Mouse (Mus musculus): ENCODE data around the gene Olfr1140. TPM values are rescaled to one million over a fixed set of nuclear protein-coding genes. Genes with fewer than 3 reads are reported as not detected.

Gene Olfr1140
- not detected for polyA plus RNA-seq (2017; shearing (Covaris generic))

DNA sequence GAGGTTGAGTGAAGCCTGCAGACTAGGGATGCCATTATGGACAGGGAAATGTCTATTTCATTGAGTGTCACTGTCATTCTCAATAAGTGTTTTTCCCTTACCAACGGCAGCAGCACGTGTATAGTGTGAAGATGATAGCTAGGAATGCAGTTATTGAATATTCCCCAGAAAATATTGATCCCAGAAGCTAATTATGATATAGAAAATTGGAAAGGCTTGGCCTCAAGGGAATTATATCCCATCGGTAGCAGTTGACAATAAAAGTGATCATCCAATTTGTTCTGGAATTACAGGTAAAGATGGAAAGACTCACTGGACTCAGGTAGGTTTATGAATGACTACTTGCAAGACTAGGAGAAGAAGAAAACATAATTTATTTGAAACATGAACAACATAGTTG lies at the start of gene Olfr1140:
Gene Olfr1140 (plus strand): TSS at position 301 of the 400 bp plus-strand sequence.

DNA sequence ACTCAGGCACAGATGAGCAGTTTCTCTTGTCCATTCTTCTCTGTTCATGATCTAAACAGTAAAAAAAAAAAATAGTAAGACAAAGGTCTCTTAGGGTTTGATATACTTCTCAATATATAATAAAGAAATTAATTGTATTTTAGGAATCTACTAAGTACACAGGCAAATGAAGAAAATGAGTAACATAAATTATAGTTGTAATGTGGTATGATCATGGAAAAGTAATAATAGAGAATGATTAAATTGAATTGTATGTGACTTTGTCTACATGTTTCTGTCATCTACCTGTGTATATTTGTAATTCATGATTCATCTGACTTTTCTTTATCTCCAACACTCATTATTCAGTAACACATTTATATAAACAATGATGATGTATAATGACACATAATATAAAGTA lies 49.7 kb upstream of the Olfr1140 start, which contains the start of gene Olfr1136:
Gene Olfr1136 (minus strand): TSS at position 101 of the 400 bp plus-strand sequence.

DNA sequence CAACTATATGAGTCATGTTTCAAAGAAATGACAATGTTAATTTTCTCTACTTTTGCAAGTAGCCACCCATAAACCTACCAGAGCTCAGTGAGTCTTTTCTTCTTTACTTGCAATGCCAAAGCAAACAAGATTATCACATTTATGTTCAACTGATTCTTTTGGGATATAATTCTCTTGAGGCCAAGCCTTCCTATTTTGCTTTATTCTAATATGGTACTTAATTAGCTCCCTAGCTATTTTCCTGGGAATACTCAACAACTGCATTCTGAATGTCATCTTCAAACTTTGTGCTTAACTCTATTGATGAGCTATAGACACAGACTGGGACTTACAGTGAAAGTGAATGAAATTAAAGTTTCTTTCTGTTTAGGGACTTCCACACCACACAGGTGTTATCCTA lies 30.5 kb upstream of the Olfr1140 start, which contains the start of gene Olfr1137:
Gene Olfr1137 (minus strand): TSS at position 101 of the 400 bp plus-strand sequence.

DNA sequence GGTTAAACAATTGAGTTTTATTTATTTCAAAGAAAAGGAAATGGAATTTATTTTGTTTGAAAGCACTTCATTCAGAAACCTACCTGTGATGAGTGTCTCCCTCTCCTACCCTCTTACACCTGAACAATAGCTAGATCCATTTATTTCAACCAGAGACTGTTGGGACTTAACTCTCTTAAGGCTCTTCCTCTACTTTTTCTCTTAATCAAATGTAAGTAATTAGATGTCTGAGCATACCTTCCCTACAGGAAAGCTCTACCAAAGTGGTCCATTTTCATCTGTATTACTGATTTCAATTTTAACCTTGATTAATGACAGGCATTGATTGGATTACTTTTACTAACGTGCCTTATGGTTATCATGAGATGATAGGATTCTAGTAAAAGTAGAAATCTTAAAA lies 3.7 kb upstream of the Olfr1140 start, which contains the start of gene Olfr1138:
Gene Olfr1138 (minus strand): TSS at position 101 of the 400 bp plus-strand sequence.

DNA sequence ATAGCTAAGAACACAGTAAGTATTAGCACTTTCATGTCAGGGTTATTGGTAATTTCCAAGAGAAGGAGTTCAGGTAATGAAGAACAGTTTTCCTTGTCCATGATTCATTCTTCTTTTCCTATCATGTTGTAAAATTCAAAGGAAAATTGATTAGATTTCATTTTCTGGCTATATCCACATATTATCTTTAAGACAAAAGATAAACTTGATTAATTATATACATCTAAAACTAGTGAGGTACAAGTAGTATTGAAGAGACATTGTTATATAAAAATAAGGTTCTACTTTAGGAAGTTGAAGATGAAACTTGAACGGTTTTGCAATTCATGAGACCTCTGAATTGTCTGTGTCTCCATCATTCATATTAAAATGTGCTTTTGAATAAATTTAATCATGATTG lies 10.3 kb downstream of the Olfr1140 start, which contains the start of gene Olfr1141:
Gene Olfr1141 (minus strand): TSS at position 101 of the 400 bp plus-strand sequence.

DNA sequence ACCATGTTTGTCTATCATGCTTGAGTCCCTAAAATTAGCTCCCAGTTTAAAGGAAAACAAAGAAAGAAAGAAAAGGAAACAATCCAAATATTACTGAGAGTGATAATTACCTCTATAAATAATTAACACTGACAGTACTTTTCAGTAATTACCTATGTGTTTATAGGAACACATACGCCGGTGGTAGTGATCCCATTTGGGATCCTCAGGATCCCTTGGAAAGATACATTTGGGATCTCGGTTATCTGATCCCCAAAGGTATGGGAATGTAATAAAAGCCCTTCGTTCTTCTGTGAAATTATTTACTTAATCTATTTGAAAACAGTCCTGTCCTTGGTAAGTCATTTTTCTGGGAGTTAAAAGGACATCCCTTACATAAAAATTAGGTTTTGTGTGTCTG lies 35.6 kb downstream of the Olfr1140 start, which contains the start of gene Olfr152:
Gene Olfr152 (plus strand): TSS at position 301 of the 400 bp plus-strand sequence.

Other genes with a start within 250 kb of the Olfr1140 start
- gene Pramel7, start 246.7 kb upstream of the Olfr1140 start, polyA plus RNA-seq (2017; shearing (Covaris generic)), result not detected
- not detected for gene Pramel6, start 237.2 kb upstream of the Olfr1140 start, polyA plus RNA-seq (2017; shearing (Covaris generic))
- gene Olfr153, start 212.0 kb upstream of the Olfr1140 start, polyA plus RNA-seq (2017; shearing (Covaris generic)), result not detected
- gene Olfr1128, start 198.2 kb upstream of the Olfr1140 start, polyA plus RNA-seq (2017; shearing (Covaris generic)), result not detected
- not detected for gene Olfr1129, start 169.8 kb upstream of the Olfr1140 start, polyA plus RNA-seq (2017; shearing (Covaris generic))
- gene Olfr1130, start 137.5 kb upstream of the Olfr1140 start, polyA plus RNA-seq (2017; shearing (Covaris generic)), result not detected
- gene Olfr1131, start 116.6 kb upstream of the Olfr1140 start, polyA plus RNA-seq (2017; shearing (Covaris generic)), result not detected
- not detected for gene Olfr1132, start 106.2 kb upstream of the Olfr1140 start, polyA plus RNA-seq (2017; shearing (Covaris generic))
- not detected for gene Olfr1133, start 96.4 kb upstream of the Olfr1140 start, polyA plus RNA-seq (2017; shearing (Covaris generic))
- not detected for gene Olfr1134, start 85.3 kb upstream of the Olfr1140 start, polyA plus RNA-seq (2017; shearing (Covaris generic))
- gene Olfr1135, start 70.1 kb upstream of the Olfr1140 start, polyA plus RNA-seq (2017; shearing (Covaris generic)), result not detected
- gene Olfr1136, start 49.8 kb upstream of the Olfr1140 start, polyA plus RNA-seq (2017; shearing (Covaris generic)), result not detected
- gene Olfr1137, start 30.6 kb upstream of the Olfr1140 start, polyA plus RNA-seq (2017; shearing (Covaris generic)), result not detected
- gene Olfr1138, start 3.8 kb upstream of the Olfr1140 start, polyA plus RNA-seq (2017; shearing (Covaris generic)), result not detected
- not detected for gene Olfr1141, start 10.2 kb downstream of the Olfr1140 start, polyA plus RNA-seq (2017; shearing (Covaris generic))
- not detected for gene Olfr152, start 35.7 kb downstream of the Olfr1140 start, polyA plus RNA-seq (2017; shearing (Covaris generic))
- gene Olfr1143, start 56.8 kb downstream of the Olfr1140 start, polyA plus RNA-seq (2017; shearing (Covaris generic)), result not detected
- not detected for gene Olfr1145, start 66.1 kb downstream of the Olfr1140 start, polyA plus RNA-seq (2017; shearing (Covaris generic))
- gene Olfr1148, start 86.8 kb downstream of the Olfr1140 start, polyA plus RNA-seq (2017; shearing (Covaris generic)), result not detected
- not detected for gene Olfr1150-ps1, start 100.2 kb downstream of the Olfr1140 start, polyA plus RNA-seq (2017; shearing (Covaris generic))
- not detected for gene Olfr1151, start 112.1 kb downstream of the Olfr1140 start, polyA plus RNA-seq (2017; shearing (Covaris generic))
- gene Olfr1152, start 122.7 kb downstream of the Olfr1140 start, polyA plus RNA-seq (2017; shearing (Covaris generic)), result 0.07 TPM
- not detected for gene Olfr1153, start 151.2 kb downstream of the Olfr1140 start, polyA plus RNA-seq (2017; shearing (Covaris generic))
- gene Olfr1154, start 161.4 kb downstream of the Olfr1140 start, polyA plus RNA-seq (2017; shearing (Covaris generic)), result not detected
- gene Olfr1155, start 201.4 kb downstream of the Olfr1140 start, polyA plus RNA-seq (2017; shearing (Covaris generic)), result not detected
- gene Olfr1156, start 209.3 kb downstream of the Olfr1140 start, polyA plus RNA-seq (2017; shearing (Covaris generic)), result 0.30 TPM
- gene Olfr1157, start 224.5 kb downstream of the Olfr1140 start, polyA plus RNA-seq (2017; shearing (Covaris generic)), result not detected
- not detected for gene Olfr74, start 230.9 kb downstream of the Olfr1140 start, polyA plus RNA-seq (2017; shearing (Covaris generic))
- not detected for gene Olfr1158, start 246.4 kb downstream of the Olfr1140 start, polyA plus RNA-seq (2017; shearing (Covaris generic))

All from effector memory CD4-positive, alpha-beta T cell, adult 5 months (primary cell).